Mouse (Mus musculus): ENCODE results near the gene Arhgap42.

DNA sequence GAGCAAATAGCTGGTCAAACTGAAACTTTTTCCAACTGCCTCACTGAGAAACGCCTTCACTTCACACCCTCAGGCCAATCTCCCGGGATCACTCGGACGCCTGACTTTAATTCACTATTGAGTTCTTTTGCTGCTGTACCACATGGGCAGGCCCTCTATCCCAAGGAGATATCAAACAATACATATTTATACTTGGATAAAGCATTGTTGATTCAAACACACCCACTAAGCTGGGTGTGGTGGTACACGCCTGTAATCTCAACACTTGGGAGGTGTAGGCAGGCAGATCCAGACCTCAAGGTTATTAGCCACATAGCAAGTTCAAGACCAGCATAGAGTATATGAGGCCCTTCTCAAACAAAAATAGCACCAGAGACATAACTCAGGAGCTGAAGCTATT is 64.7 kb downstream of the Arhgap42 start:
- TF ChIP-seq GATA1 (IDR thresholded peaks at IDR 0.05; ENCODE audit: low read length) (no peak), TAL1 (IDR thresholded peaks at IDR 0.05; ENCODE audit: low read length) (no peak)
